Mouse (Mus musculus) 3134 (cell line): ENCODE measurements around the gene Cox20.

Experiments
- DNase-seq: peaks from one replicate; pipeline ENCODE4 v3.0.0-alpha.2; 2011; ENCODE audit warnings: low spot score; ENCODE audit not compliant: insufficient read length; ENCODE audit errors: extremely low read depth

Gene Cox20

GRCm38 (mm10) chr1:178350792-178351191 lies 31.9 kb downstream of the Cox20 start:
- DNase-seq, result no peak

- no peak for DNase-seq
These were observed 32.7 kb downstream of the Cox20 start for GRCm38 (mm10) chr1:178351643-178352042.

- DNase-seq, result no peak
These were observed 35.6 kb downstream of the Cox20 start for GRCm38 (mm10) chr1:178354576-178354975.

- no peak for DNase-seq
These were observed 39.1 kb downstream of the Cox20 start for GRCm38 (mm10) chr1:178357776-178358710.

GRCm38 (mm10) chr1:178360264-178360663 lies 41.3 kb downstream of the Cox20 start:
- no peak for DNase-seq

GRCm38 (mm10) chr1:178360702-178361101 lies 41.8 kb downstream of the Cox20 start:
- DNase-seq, result no peak

- DNase-seq, result no peak
These were observed 46.2 kb downstream of the Cox20 start for GRCm38 (mm10) chr1:178365171-178365570.

- no peak for DNase-seq
These were observed 49.2 kb downstream of the Cox20 start for GRCm38 (mm10) chr1:178368121-178368520.

GRCm38 (mm10) chr1:178368548-178369271 lies 49.8 kb downstream of the Cox20 start:
- DNase-seq, result peak; percentile 98

- no peak for DNase-seq
These were observed 50.3 kb downstream of the Cox20 start for GRCm38 (mm10) chr1:178369272-178369651.
